Mouse (Mus musculus) heart, embryonic 15.5 days (tissue): ENCODE measurements around the gene Abca1. TPM values are rescaled to one million over a fixed set of nuclear protein-coding genes. Genes with fewer than 3 reads are reported as not detected.
A peak's percentile ranks its signal among the peaks of the same experiment; 100 is the strongest.

ENCODE experiments used
- ATAC-seq: fragments of 200-750 bp; cut with Nextera tagmentation; replicated peaks from 2 replicates; pipeline ENCODE4 v1.8.0; 2017; ENCODE audit warnings: low read depth, moderate TSS enrichment; ENCODE audit not compliant: insufficient number of reproducible peaks, insufficient read depth, low FRiP score
- H3K27ac ChIP-seq: fragments of 300-500 bp; sonication (generic); 2 replicates; pipeline ENCODE4 v1.5.1; 2015; ENCODE audit warnings: mild to moderate bottlenecking, inconsistent platforms
- H3K27me3 ChIP-seq: fragments of 300-500 bp; sonication (generic); 2 replicates; pipeline ENCODE4 v1.6.1; 2015; ENCODE audit warnings: inconsistent platforms
- H3K36me3 ChIP-seq: fragments of 300-500 bp; sonication (generic); 2 replicates; pipeline ENCODE4 v1.6.1; 2015; ENCODE audit warnings: mild to moderate bottlenecking, inconsistent platforms
- H3K4me1 ChIP-seq: fragments of 300-500 bp; sonication (generic); replicated peaks from 2 replicates; pipeline ENCODE4 v1.6.1; 2015; ENCODE audit warnings: inconsistent platforms
- H3K4me2 ChIP-seq: fragments of 300-500 bp; sonication (generic); 2 replicates; pipeline ENCODE4 v1.6.1; 2015; ENCODE audit warnings: inconsistent platforms, mild to moderate bottlenecking, moderate library complexity
- H3K4me3 ChIP-seq: fragments of 300-500 bp; sonication (generic); 2 replicates; pipeline ENCODE4 v1.5.1; 2015; ENCODE audit warnings: mild to moderate bottlenecking, inconsistent platforms
- H3K9ac ChIP-seq: fragments of 300-500 bp; sonication (generic); 2 replicates; pipeline ENCODE4 v1.6.1; 2015; ENCODE audit warnings: mild to moderate bottlenecking, inconsistent platforms
- H3K9me3 ChIP-seq: fragments of 300-500 bp; sonication (generic); replicated peaks from 2 replicates; pipeline ENCODE4 v1.6.1; 2016; ENCODE audit warnings: inconsistent platforms
- WGBS: fragments of 180-500 bp; shearing (Covaris S2); methylation state at CpG from one replicate; pipeline ENCODE4 v1.1.7; 2015; ENCODE audit warnings: mixed read lengths; 5-methylcytosine and 5-hydroxymethylcytosine counted together
- polyA plus RNA-seq: library from polyadenylated mRNA; unstranded; fragments of >200 nt; fragmentation: Nextera tagmentation; extraction: Ambion mirVana; gene quantifications from 2 replicates; pipeline ENCODE4 v1.2.1, GENCODE M21; 2015

Gene Abca1
- 4.4 and 5.7 TPM in 2 replicates for polyA plus RNA-seq

- no peaks in the 10 kb centered on the region for H3K36me3 ChIP-seq
- H3K4me3 ChIP-seq, result peak within 1 kb of the TSS; percentile 75
- H3K4me1 ChIP-seq, result peaks cover 16% of the 10 kb centered on the region
- peak within 1 kb of the TSS; percentile 95 for H3K4me2 ChIP-seq
- no peaks in the 10 kb centered on the region for H3K9me3 ChIP-seq
- H3K27me3 ChIP-seq, result no peaks in the 10 kb centered on the region
- H3K9ac ChIP-seq, result peak within 1 kb of the TSS; percentile 70
- H3K27ac ChIP-seq, result peak within 1 kb of the TSS; percentile 75
- peak; percentile 94 for ATAC-seq
- WGBS, result under 1% methylated on average over 37 of the region's 37 CpGs
Measured at GRCm38 (mm10) chr4:53159767-53160166, at the start of gene Abca1. Gene Abca1, minus strand, starts transcription at chr4:53159895.

GRCm38 (mm10) chr4:53204482-53204881 is 44.8 kb upstream of the Abca1 start:
- no peaks in the 10 kb centered on the region for H3K36me3 ChIP-seq
- H3K4me3 ChIP-seq, result no peak overlapping the region
- H3K9ac ChIP-seq, result no peak overlapping the region
- H3K27me3 ChIP-seq, result no peaks in the 10 kb centered on the region
- no peak for ATAC-seq
- no peak overlapping the region for H3K4me2 ChIP-seq
- H3K9me3 ChIP-seq, result no peaks in the 10 kb centered on the region
- H3K27ac ChIP-seq, result no peak overlapping the region
- H3K4me1 ChIP-seq, result 0 out of 2 replicates have a peak, but pooled peaks cover 2% of the 10 kb centered on the region
- WGBS, result 73% methylated on average over 7 of the region's 7 CpGs

GRCm38 (mm10) chr4:53203595-53204400 is 44.1 kb upstream of the Abca1 start:
- no peak overlapping the region for H3K27ac ChIP-seq
- no peaks in the 10 kb centered on the region for H3K36me3 ChIP-seq
- ATAC-seq, result no peak
- 65% methylated on average over 15 of the region's 15 CpGs for WGBS
- no peaks in the 10 kb centered on the region for H3K9me3 ChIP-seq
- H3K9ac ChIP-seq, result no peak overlapping the region
- no peaks in the 10 kb centered on the region for H3K27me3 ChIP-seq
- H3K4me3 ChIP-seq, result no peak overlapping the region
- no peak overlapping the region for H3K4me2 ChIP-seq
- 0 out of 2 replicates have a peak, but pooled peaks cover 2% of the 10 kb centered on the region for H3K4me1 ChIP-seq

GRCm38 (mm10) chr4:53200276-53200675 is 40.6 kb upstream of the Abca1 start:
- peaks cover 14% of the 10 kb centered on the region for H3K4me1 ChIP-seq
- WGBS, result 85% methylated on average over 1 of the region's 1 CpGs
- no peaks in the 10 kb centered on the region for H3K27me3 ChIP-seq
- H3K9me3 ChIP-seq, result no peaks in the 10 kb centered on the region
- H3K4me3 ChIP-seq, result no peak overlapping the region
- H3K36me3 ChIP-seq, result no peaks in the 10 kb centered on the region
- no peak overlapping the region for H3K9ac ChIP-seq
- H3K4me2 ChIP-seq, result no peak overlapping the region
- no peak for ATAC-seq
- H3K27ac ChIP-seq, result no peak overlapping the region

- no peak overlapping the region for H3K27ac ChIP-seq
Measured at GRCm38 (mm10) chr4:53197842-53198241, 38.1 kb upstream of the Abca1 start.

GRCm38 (mm10) chr4:53196058-53196771 is 36.5 kb upstream of the Abca1 start:
- peak overlapping the region; percentile 67 for H3K27ac ChIP-seq
- peak overlapping the region; percentile 33; the same call in 1 of the 2 replicates for H3K9ac ChIP-seq
- H3K27me3 ChIP-seq, result no peaks in the 10 kb centered on the region
- H3K4me3 ChIP-seq, result peak overlapping the region; percentile 56
- H3K9me3 ChIP-seq, result no peaks in the 10 kb centered on the region
- H3K4me1 ChIP-seq, result peaks cover 12% of the 10 kb centered on the region
- 13% methylated on average over 24 of the region's 24 CpGs for WGBS
- H3K36me3 ChIP-seq, result no peaks in the 10 kb centered on the region
- peak overlapping the region; percentile 64 for H3K4me2 ChIP-seq
- ATAC-seq, result peak; percentile 91

More at GRCm38 (mm10) chr4:53197842-53198241, 38.1 kb upstream of the Abca1 start:
- no peak for ATAC-seq
- peaks cover 12% of the 10 kb centered on the region for H3K4me1 ChIP-seq
- no peaks in the 10 kb centered on the region for H3K27me3 ChIP-seq
- no peak overlapping the region for H3K4me2 ChIP-seq
- no peak overlapping the region for H3K9ac ChIP-seq
- no peaks in the 10 kb centered on the region for H3K9me3 ChIP-seq
- H3K36me3 ChIP-seq, result no peaks in the 10 kb centered on the region
- H3K4me3 ChIP-seq, result no peak overlapping the region
- 69% methylated on average over 4 of the region's 4 CpGs for WGBS

- H3K9me3 ChIP-seq, result no peaks in the 10 kb centered on the region
- no peak overlapping the region for H3K4me2 ChIP-seq
- WGBS, result 37% methylated on average over 4 of the region's 4 CpGs
- ATAC-seq, result peak; percentile 69
- no peaks in the 10 kb centered on the region for H3K4me1 ChIP-seq
- no peaks in the 10 kb centered on the region for H3K27me3 ChIP-seq
- H3K4me3 ChIP-seq, result no peak overlapping the region
- no peak overlapping the region for H3K9ac ChIP-seq
- peak overlapping the region; percentile 75 for H3K27ac ChIP-seq
- H3K36me3 ChIP-seq, result no peaks in the 10 kb centered on the region
Measured at GRCm38 (mm10) chr4:53187071-53187470, 27.4 kb upstream of the Abca1 start.

- WGBS, result 57% methylated on average over 4 of the region's 4 CpGs
- ATAC-seq, result no peak
- H3K9ac ChIP-seq, result no peak overlapping the region
- no peaks in the 10 kb centered on the region for H3K27me3 ChIP-seq
- no peak overlapping the region for H3K4me3 ChIP-seq
- H3K4me2 ChIP-seq, result peak overlapping the region; percentile 22; the same call in 1 of the 2 replicates
- peak overlapping the region; percentile 75 for H3K27ac ChIP-seq
- no peaks in the 10 kb centered on the region for H3K4me1 ChIP-seq
- no peaks in the 10 kb centered on the region for H3K9me3 ChIP-seq
- no peaks in the 10 kb centered on the region for H3K36me3 ChIP-seq
Measured at GRCm38 (mm10) chr4:53186573-53186972, 26.9 kb upstream of the Abca1 start.

- ATAC-seq, result no peak
- no peaks in the 10 kb centered on the region for H3K36me3 ChIP-seq
- H3K9me3 ChIP-seq, result no peaks in the 10 kb centered on the region
- WGBS, result 83% methylated on average over 4 of the region's 4 CpGs
- no peak overlapping the region for H3K4me3 ChIP-seq
- H3K27me3 ChIP-seq, result no peaks in the 10 kb centered on the region
- no peaks in the 10 kb centered on the region for H3K4me1 ChIP-seq
- no peak overlapping the region for H3K9ac ChIP-seq
- H3K27ac ChIP-seq, result peak overlapping the region; percentile 75
- H3K4me2 ChIP-seq, result no peak overlapping the region
Measured at GRCm38 (mm10) chr4:53186141-53186540, 26.4 kb upstream of the Abca1 start.

- H3K9ac ChIP-seq, result no peak overlapping the region
- no peak for ATAC-seq
- H3K4me2 ChIP-seq, result no peak overlapping the region
- no peak overlapping the region for H3K27ac ChIP-seq
- no peaks in the 10 kb centered on the region for H3K27me3 ChIP-seq
- no peaks in the 10 kb centered on the region for H3K9me3 ChIP-seq
- no peak overlapping the region for H3K4me3 ChIP-seq
- H3K4me1 ChIP-seq, result peaks cover 2% of the 10 kb centered on the region; the same call in 1 of the 2 replicates
- WGBS, result 62% methylated on average over 6 of the region's 6 CpGs
- H3K36me3 ChIP-seq, result no peaks in the 10 kb centered on the region
Measured at GRCm38 (mm10) chr4:53181479-53181878, 21.8 kb upstream of the Abca1 start.

- no peak overlapping the region for H3K4me2 ChIP-seq
- no peaks in the 10 kb centered on the region for H3K9me3 ChIP-seq
- no peaks in the 10 kb centered on the region for H3K27me3 ChIP-seq
- no peaks in the 10 kb centered on the region for H3K36me3 ChIP-seq
- ATAC-seq, result no peak
- no peak overlapping the region for H3K4me3 ChIP-seq
- WGBS, result 66% methylated on average over 10 of the region's 10 CpGs
- peaks cover 2% of the 10 kb centered on the region; the same call in 1 of the 2 replicates for H3K4me1 ChIP-seq
- no peak overlapping the region for H3K9ac ChIP-seq
- H3K27ac ChIP-seq, result no peak overlapping the region
Measured at GRCm38 (mm10) chr4:53179308-53179820, 19.7 kb upstream of the Abca1 start.
